Mouse (Mus musculus) ES-Bruce4 (cell line): ENCODE data around the gene Prrg2.

Experiments
- CTCF ChIP-seq: IDR thresholded peaks from one replicate; pipeline ENCODE4 v1.8.1; 2011; ENCODE audit warnings: low read depth, low read length
- EP300 ChIP-seq: IDR thresholded peaks from 2 replicates; pipeline ENCODE4 v1.6.1; 2011; ENCODE audit warnings: low read depth, low read length; ENCODE audit not compliant: insufficient read depth
- POLR2A ChIP-seq: IDR thresholded peaks from one replicate; pipeline ENCODE4 v1.8.1; 2011; ENCODE audit warnings: low read length; ENCODE audit not compliant: insufficient read depth

DNA sequence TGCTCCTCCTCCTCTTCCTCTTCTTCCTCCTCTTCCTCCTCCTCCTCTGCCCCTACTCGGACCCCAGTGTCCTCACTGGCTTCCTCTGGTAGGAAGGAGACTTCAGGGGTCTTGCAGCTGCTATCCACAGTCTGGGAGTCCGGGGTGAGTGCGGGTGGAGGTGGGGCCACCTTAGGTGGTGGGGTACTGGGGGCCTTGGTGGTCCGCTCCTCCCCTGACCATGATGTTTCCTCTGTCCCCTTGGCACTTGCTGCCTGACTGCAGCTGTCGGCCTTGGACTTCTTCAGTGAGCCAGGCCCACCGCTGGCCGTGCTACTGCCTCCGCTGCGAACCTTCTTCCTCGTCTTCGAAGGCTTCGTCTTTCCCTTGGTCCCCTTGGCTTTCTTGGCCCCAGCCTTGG lies 56.0 kb downstream of the Prrg2 start:
- TF ChIP-seq CTCF, result no peak
- TF ChIP-seq EP300, result no peak
- no peak for TF ChIP-seq POLR2A
